13 mouse cellular contexts compared by ENCODE assay signal in the genomic region with DNA sequence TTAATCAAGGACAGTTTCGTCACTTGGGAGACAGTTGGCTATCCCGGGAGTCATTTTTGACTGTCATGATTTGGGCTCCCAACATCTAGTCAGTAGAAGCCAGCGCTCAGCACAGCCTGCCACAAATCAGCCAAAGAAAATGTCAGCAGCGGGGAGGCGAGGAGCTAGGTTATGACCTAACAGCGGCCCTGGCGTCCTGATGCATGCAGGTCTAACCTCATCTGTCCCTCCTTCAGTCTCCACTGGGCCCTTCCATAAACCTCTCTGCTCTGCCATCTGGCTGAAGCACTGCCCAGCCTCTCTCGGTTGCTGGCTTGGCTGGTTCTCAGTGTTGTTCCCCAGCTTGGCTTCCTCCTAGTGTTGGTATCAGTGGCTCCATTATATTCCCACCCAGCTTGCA. TPM values are rescaled to one million over a fixed set of nuclear protein-coding genes. Genes with fewer than 3 reads are reported as not detected.
A peak's percentile ranks its signal among the peaks of the same experiment; 100 is the strongest.
DNase-seq lines count a peak whose midpoint lies in the region; ATAC-seq lines count a peak whose summit lies in the region.
"Had no signal": no experiment of that assay in that cellular context is flagged by ENCODE, and none has a peak within 500 bp of the region (broad histone marks: within the 10 kb centered on the region; RNA-seq: fewer than 3 reads in every experiment).

No protein-coding gene starts in this region.

- H3K4me1 ChIP-seq in midbrain, embryonic 16.5 days (ENCODE audit: control insufficient read depth, insufficient read depth, low read length): peaks cover 11% of the 10 kb centered on the region; the same call in 1 of the 2 replicates
- peaks cover 6% of the 10 kb centered on the region for H3K4me1 ChIP-seq in midbrain, embryonic 11.5 days (ENCODE audit: control insufficient read depth, insufficient read depth, low read length)
- H3K4me1 ChIP-seq in heart, embryonic 11.5 days (ENCODE audit: control insufficient read depth, insufficient read depth, low read length): peaks cover 6% of the 10 kb centered on the region
- H3K4me1 ChIP-seq in neural tube, embryonic 14.5 days (ENCODE audit: control insufficient read depth, insufficient read depth, low read length): 0 out of 2 replicates have a peak, but pooled peaks cover 3% of the 10 kb centered on the region

- no peak overlapping the region for H3K4me3 ChIP-seq in midbrain, embryonic 16.5 days (ENCODE audit: low read depth, low read length)
- H3K4me3 ChIP-seq in midbrain, embryonic 11.5 days (ENCODE audit: low read depth, low read length): no peak overlapping the region
- H3K4me3 ChIP-seq in heart, embryonic 11.5 days (ENCODE audit: low read depth, low read length): no peak overlapping the region
- no peak overlapping the region for H3K4me3 ChIP-seq in neural tube, embryonic 14.5 days (ENCODE audit: low read depth, low read length)

- H3K9me3 ChIP-seq in midbrain, embryonic 16.5 days (replicated peaks; ENCODE audit: control insufficient read depth, low read length, poor library complexity, severe bottlenecking): no peaks in the 10 kb centered on the region
- H3K9me3 ChIP-seq in midbrain, embryonic 11.5 days (ENCODE audit: control insufficient read depth, low read length): no peaks in the 10 kb centered on the region
- H3K9me3 ChIP-seq in heart, embryonic 11.5 days (replicated peaks; ENCODE audit: control insufficient read depth, low read length): no peaks in the 10 kb centered on the region
- no peaks in the 10 kb centered on the region for H3K9me3 ChIP-seq in neural tube, embryonic 14.5 days (ENCODE audit: control insufficient read depth, low read length)

- no peak overlapping the region for H3K9ac ChIP-seq in midbrain, embryonic 16.5 days (ENCODE audit: low read depth, low read length)
- no peak overlapping the region for H3K9ac ChIP-seq in midbrain, embryonic 11.5 days (ENCODE audit: low read length)
- H3K9ac ChIP-seq in heart, embryonic 11.5 days (ENCODE audit: low read depth, low read length): 0 out of 2 replicates have a peak overlapping the region, but pooled peaks have one; percentile 18
- no peak overlapping the region for H3K9ac ChIP-seq in neural tube, embryonic 14.5 days (replicated peaks; ENCODE audit: low read depth, low read length)

- 79% methylated on average over 8 of the region's 8 CpGs for WGBS in midbrain, embryonic 16.5 days
- 77% methylated on average over 8 of the region's 8 CpGs for WGBS in midbrain, embryonic 11.5 days
- 67% methylated on average over 8 of the region's 8 CpGs for WGBS in heart, embryonic 11.5 days (ENCODE audit: insufficient replicate concordance)
- WGBS in neural tube, embryonic 14.5 days: 73% methylated on average over 8 of the region's 8 CpGs

- DNase-seq in heart, adult 11 months: peak; percentile 97
- no peak for DNase-seq in heart, adult 8-10 months (ENCODE audit: low spot score)
- no peak for DNase-seq in midbrain, embryonic 11.5 days (ENCODE audit: low spot score, missing footprints)
- no peak for DNase-seq in kidney, postnatal 25 days
- DNase-seq: kidney, postnatal 10 days had no signal

- H3K4me2 ChIP-seq in midbrain, embryonic 16.5 days (ENCODE audit: low read length): no peak overlapping the region
- no peak overlapping the region for H3K4me2 ChIP-seq in midbrain, embryonic 11.5 days
- no peak overlapping the region for H3K4me2 ChIP-seq in heart, embryonic 11.5 days
- H3K4me2 ChIP-seq in neural tube, embryonic 14.5 days (ENCODE audit: low read depth, low read length): no peak overlapping the region

- H3K27me3 ChIP-seq in midbrain, embryonic 16.5 days (ENCODE audit: control insufficient read depth, insufficient read depth, low read depth, low read length): no peaks in the 10 kb centered on the region
- H3K27me3 ChIP-seq in midbrain, embryonic 11.5 days (ENCODE audit: control insufficient read depth, insufficient read depth, low read length): no peaks in the 10 kb centered on the region
- H3K27me3 ChIP-seq in heart, embryonic 11.5 days (ENCODE audit: control insufficient read depth, insufficient read depth, low read length): no peaks in the 10 kb centered on the region
- H3K27me3 ChIP-seq in neural tube, embryonic 14.5 days (ENCODE audit: control insufficient read depth, insufficient read depth, low read length): no peaks in the 10 kb centered on the region

- no peaks in the 10 kb centered on the region for H3K36me3 ChIP-seq in midbrain, embryonic 16.5 days (ENCODE audit: control insufficient read depth, insufficient read depth, low read length)
- H3K36me3 ChIP-seq in midbrain, embryonic 11.5 days (ENCODE audit: control insufficient read depth, insufficient read depth, low read length): no peaks in the 10 kb centered on the region
- no peaks in the 10 kb centered on the region for H3K36me3 ChIP-seq in heart, embryonic 11.5 days (ENCODE audit: control insufficient read depth, insufficient read depth, low read length)
- no peaks in the 10 kb centered on the region for H3K36me3 ChIP-seq in neural tube, embryonic 14.5 days (ENCODE audit: control insufficient read depth, insufficient read depth, low read length)

- peak overlapping the region; percentile 55 for H3K27ac ChIP-seq in midbrain, embryonic 16.5 days (ENCODE audit: low read length)
- H3K27ac ChIP-seq in midbrain, embryonic 11.5 days (ENCODE audit: low read depth, low read length): no peak overlapping the region
- no peak overlapping the region for H3K27ac ChIP-seq in heart, embryonic 11.5 days (ENCODE audit: low read depth, low read length)
- H3K27ac ChIP-seq in neural tube, embryonic 14.5 days (ENCODE audit: low read depth, low read length): 0 out of 2 replicates have a peak overlapping the region, but pooled peaks have one; percentile 5
- H3K27ac ChIP-seq: macrophage had no signal

- ATAC-seq in midbrain, embryonic 16.5 days: peak; percentile 43; the same call in 1 of the 2 replicates
- no peak for ATAC-seq in midbrain, embryonic 11.5 days (ENCODE audit: low FRiP score)
- no peak for ATAC-seq in heart, embryonic 11.5 days (replicated peaks; ENCODE audit: insufficient number of reproducible peaks, low FRiP score, low TSS enrichment)
- ATAC-seq in neural tube, embryonic 14.5 days (ENCODE audit: low read depth): no peak
- no peak for ATAC-seq in erythroid progenitor cell, adult 5-6 weeks (replicated peaks; ENCODE audit: low FRiP score, poor library complexity, severe bottlenecking)

RNA-seq across cellular contexts. Expression of gene Fdxr, which starts 5.4 kb away (rescaled TPM):
- 1 to 10 TPM; 9.1 to 10.0 (median 9.6) TPM for total RNA-seq in heart, adult 8-10 months (2022)
- polyA plus RNA-seq in midbrain, embryonic 16.5 days (2015; fragmentation: Nextera tagmentation; extraction: Ambion mirVana): 19.7 and 23.4 TPM in 2 replicates
- 11.2 and 12.7 TPM in 2 replicates for polyA plus RNA-seq in midbrain, embryonic 11.5 days (2014; fragmentation: Nextera tagmentation; extraction: Ambion mirVana)
- polyA plus RNA-seq in heart, embryonic 11.5 days (2014; fragmentation: Nextera tagmentation; extraction: Ambion mirVana): 10.0 and 12.0 TPM in 2 replicates
- polyA plus RNA-seq in neural tube, embryonic 14.5 days (2014; fragmentation: Nextera tagmentation; extraction: Ambion mirVana): 12.5 and 14.6 TPM in 2 replicates
- total RNA-seq in erythroid progenitor cell, adult 5-6 weeks (2015; ENCODE audit: low replicate concordance): 1.3 and 16.6 TPM in 2 replicates
- total RNA-seq in erythroid progenitor cell, adult 5-6 weeks (2017; ENCODE audit: low replicate concordance): 1.4 and 3.2 TPM in 2 replicates

RNA-seq across cellular contexts. Expression of gene Fads6, which starts 15.2 kb away (rescaled TPM):
- total RNA-seq in heart, adult 8-10 months (2022): 1 to 10 TPM; 2.0 to 3.5 (median 2.3) TPM
- 0.91 and 1.4 TPM in 2 replicates for polyA plus RNA-seq in midbrain, embryonic 16.5 days (2015; fragmentation: Nextera tagmentation; extraction: Ambion mirVana)
- 0.23 and 0.28 TPM in 2 replicates for polyA plus RNA-seq in midbrain, embryonic 11.5 days (2014; fragmentation: Nextera tagmentation; extraction: Ambion mirVana)
- polyA plus RNA-seq in heart, embryonic 11.5 days (2014; fragmentation: Nextera tagmentation; extraction: Ambion mirVana): 0.89 and 1.2 TPM in 2 replicates
- polyA plus RNA-seq in neural tube, embryonic 14.5 days (2014; fragmentation: Nextera tagmentation; extraction: Ambion mirVana): 1.4 and 1.9 TPM in 2 replicates
- not detected in 2 replicates for total RNA-seq in erythroid progenitor cell, adult 5-6 weeks (2015; ENCODE audit: low replicate concordance)
- total RNA-seq in erythroid progenitor cell, adult 5-6 weeks (2017; ENCODE audit: low replicate concordance): 0.45 and 0.64 TPM in 2 replicates

RNA-seq across cellular contexts. Expression of gene Grin2c, which starts 15.3 kb away (rescaled TPM):
- total RNA-seq in heart, adult 8-10 months (2022): under 1 TPM; 0.09 to 0.65 (median 0.23) TPM
- polyA plus RNA-seq in midbrain, embryonic 16.5 days (2015; fragmentation: Nextera tagmentation; extraction: Ambion mirVana): 0.18 and 0.31 TPM in 2 replicates
- 0.04 and 0.18 TPM in 2 replicates for polyA plus RNA-seq in midbrain, embryonic 11.5 days (2014; fragmentation: Nextera tagmentation; extraction: Ambion mirVana)
- polyA plus RNA-seq in heart, embryonic 11.5 days (2014; fragmentation: Nextera tagmentation; extraction: Ambion mirVana): 0.13 TPM in 1 of 2 replicates, not detected in the other
- 0.24 and 0.45 TPM in 2 replicates for polyA plus RNA-seq in neural tube, embryonic 14.5 days (2014; fragmentation: Nextera tagmentation; extraction: Ambion mirVana)
- total RNA-seq in erythroid progenitor cell, adult 5-6 weeks (2015; ENCODE audit: low replicate concordance): not detected in 2 replicates
- total RNA-seq in erythroid progenitor cell, adult 5-6 weeks (2017; ENCODE audit: low replicate concordance): not detected in 2 replicates
- total RNA-seq: liver, adult 2 months had no signal
- polyA plus RNA-seq: gonadal fat pad, adult 2 months; macrophage; stomach, embryonic 16.5 days had no signal

RNA-seq across cellular contexts. Expression of gene Otop2, which starts 24.7 kb away (rescaled TPM):
- total RNA-seq in heart, adult 8-10 months (2022): not detected
- polyA plus RNA-seq in midbrain, embryonic 16.5 days (2015; fragmentation: Nextera tagmentation; extraction: Ambion mirVana): 0.09 and 0.29 TPM in 2 replicates
- polyA plus RNA-seq in midbrain, embryonic 11.5 days (2014; fragmentation: Nextera tagmentation; extraction: Ambion mirVana): not detected in 2 replicates
- polyA plus RNA-seq in heart, embryonic 11.5 days (2014; fragmentation: Nextera tagmentation; extraction: Ambion mirVana): not detected in 2 replicates
- 0.12 TPM in 1 of 2 replicates, not detected in the other for polyA plus RNA-seq in neural tube, embryonic 14.5 days (2014; fragmentation: Nextera tagmentation; extraction: Ambion mirVana)
- total RNA-seq in erythroid progenitor cell, adult 5-6 weeks (2015; ENCODE audit: low replicate concordance): not detected in 2 replicates
- not detected in 2 replicates for total RNA-seq in erythroid progenitor cell, adult 5-6 weeks (2017; ENCODE audit: low replicate concordance)
- total RNA-seq: liver, adult 2 months had no signal
- polyA plus RNA-seq: gonadal fat pad, adult 2 months; liver, adult 2 months; macrophage had no signal

RNA-seq across cellular contexts. Expression of gene Ush1g, which starts 39.5 kb away (rescaled TPM):
- total RNA-seq in heart, adult 8-10 months (2022): under 1 TPM; 0.09 to 0.28 (median 0.25) TPM
- polyA plus RNA-seq in midbrain, embryonic 16.5 days (2015; fragmentation: Nextera tagmentation; extraction: Ambion mirVana): 0.10 and 0.20 TPM in 2 replicates
- polyA plus RNA-seq in midbrain, embryonic 11.5 days (2014; fragmentation: Nextera tagmentation; extraction: Ambion mirVana): 0.08 TPM in 1 of 2 replicates, not detected in the other
- polyA plus RNA-seq in heart, embryonic 11.5 days (2014; fragmentation: Nextera tagmentation; extraction: Ambion mirVana): 0.06 and 0.17 TPM in 2 replicates
- polyA plus RNA-seq in neural tube, embryonic 14.5 days (2014; fragmentation: Nextera tagmentation; extraction: Ambion mirVana): 0.13 and 0.16 TPM in 2 replicates
- not detected in 2 replicates for total RNA-seq in erythroid progenitor cell, adult 5-6 weeks (2015; ENCODE audit: low replicate concordance)
- not detected in 2 replicates for total RNA-seq in erythroid progenitor cell, adult 5-6 weeks (2017; ENCODE audit: low replicate concordance)
- polyA plus RNA-seq: gonadal fat pad, adult 2 months; macrophage had no signal

Comparison
In these comparisons a context has a peak if more than half of its experiments do, and no peak if none do; other contexts are left out.
1. H3K27ac ChIP-seq: peak in midbrain, embryonic 16.5 days (single experiment) and neural tube, embryonic 14.5 days (single experiment); none in midbrain, embryonic 11.5 days (single experiment) and heart, embryonic 11.5 days (single experiment).